Mouse (Mus musculus): Measurements from ENCODE around the gene Sap25. TPM values are rescaled to one million over a fixed set of nuclear protein-coding genes. Genes with fewer than 3 reads are reported as not detected.

Gene Sap25
- polyA plus RNA-seq, 1 experiment from 2014 or later = 2.8 TPM

- Histone ChIP-seq H3K4me3 (ENCODE audit: low read depth, low read length) (no peak overlapping the region), H3K4me2 (ENCODE audit: low read depth, low read length) (no peak overlapping the region), H3K9ac (replicated peaks; ENCODE audit: low read length) (no peak overlapping the region), H3K9me3 (replicated peaks; ENCODE audit: control insufficient read depth, low read length) (no peaks in the 10 kb centered on the region), H3K27me3 (ENCODE audit: control insufficient read depth, insufficient read depth, low read length) (no peaks in the 10 kb centered on the region), H3K4me1 (ENCODE audit: control insufficient read depth, insufficient read depth, low read length) (peaks cover 4% of the 10 kb centered on the region; the same call in 1 of the 2 replicates), H3K27ac (replicated peaks; ENCODE audit: low read depth, low read length) (no peak overlapping the region), H3K36me3 (replicated peaks; ENCODE audit: control insufficient read depth, insufficient read depth, low read depth, low read length) (no peaks in the 10 kb centered on the region)
- 88% methylated on average over 6 of the region's 6 CpGs for WGBS
- DNase-seq (ENCODE audit: low spot score) (no peak), ATAC-seq (replicated peaks; ENCODE audit: insufficient number of reproducible peaks, low FRiP score, low TSS enrichment, low read depth) (no peak)
Observed at GRCm38 (mm10) chr5:137673015-137673414, 31.9 kb downstream of the Sap25 start.

DNA sequence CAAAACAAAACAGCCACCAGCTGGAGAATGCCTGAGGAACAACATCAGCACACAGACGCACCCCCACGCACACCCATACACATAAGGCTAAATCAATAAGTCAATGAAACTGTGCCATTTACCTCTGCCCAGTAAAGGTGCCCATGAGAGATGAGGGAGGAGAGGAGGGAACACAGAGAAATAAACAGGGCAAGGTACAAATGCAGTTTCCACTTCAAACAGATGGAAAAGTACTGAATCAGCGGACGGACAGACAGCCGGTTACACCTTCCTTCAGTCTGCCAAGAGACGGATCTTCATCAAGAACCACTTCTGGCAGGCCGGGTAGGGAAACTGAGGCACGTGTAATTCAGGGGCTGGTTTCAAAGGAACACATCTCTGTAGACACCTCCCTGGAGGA lies 33.7 kb downstream of the Sap25 start:
- no peak overlapping the region for H3K27ac ChIP-seq (replicated peaks; ENCODE audit: low read depth, low read length)
- 93% methylated on average over 8 of the region's 8 CpGs for WGBS
- no peak for DNase-seq (ENCODE audit: low spot score)
- H3K9ac ChIP-seq (replicated peaks; ENCODE audit: low read length) = no peak overlapping the region
- H3K4me1 ChIP-seq (ENCODE audit: control insufficient read depth, insufficient read depth, low read length) = peaks cover 4% of the 10 kb centered on the region; the same call in 1 of the 2 replicates
- H3K27me3 ChIP-seq (ENCODE audit: control insufficient read depth, insufficient read depth, low read length) = no peaks in the 10 kb centered on the region
- ATAC-seq (replicated peaks; ENCODE audit: insufficient number of reproducible peaks, low FRiP score, low TSS enrichment, low read depth) = no peak
- H3K9me3 ChIP-seq (replicated peaks; ENCODE audit: control insufficient read depth, low read length) = no peaks in the 10 kb centered on the region
- H3K4me3 ChIP-seq (ENCODE audit: low read depth, low read length) = no peak overlapping the region
- no peaks in the 10 kb centered on the region for H3K36me3 ChIP-seq (replicated peaks; ENCODE audit: control insufficient read depth, insufficient read depth, low read depth, low read length)
- no peak overlapping the region for H3K4me2 ChIP-seq (ENCODE audit: low read depth, low read length)

DNA sequence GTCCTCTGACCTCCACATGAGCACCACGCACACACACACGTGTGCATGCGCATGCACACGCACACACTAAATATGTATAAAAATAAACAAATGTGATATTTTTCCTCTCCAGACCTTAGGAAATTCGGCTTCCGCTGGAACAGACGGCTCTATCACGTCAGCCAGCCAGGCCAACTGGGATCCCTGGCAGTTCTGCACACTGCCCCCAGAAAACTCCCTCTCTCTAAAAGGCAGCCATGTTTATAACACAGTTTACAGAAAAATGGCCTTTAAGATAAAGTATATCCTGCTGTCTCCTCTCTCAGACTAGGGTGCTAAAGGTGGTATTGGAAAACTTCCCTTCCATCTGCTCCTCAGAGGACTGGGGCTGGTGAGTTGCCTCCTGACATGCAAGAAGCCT lies 36.7 kb downstream of the Sap25 start:
- Histone ChIP-seq H3K4me1 (ENCODE audit: control insufficient read depth, insufficient read depth, low read length) (no peaks in the 10 kb centered on the region), H3K36me3 (replicated peaks; ENCODE audit: control insufficient read depth, insufficient read depth, low read depth, low read length) (no peaks in the 10 kb centered on the region)

DNA sequence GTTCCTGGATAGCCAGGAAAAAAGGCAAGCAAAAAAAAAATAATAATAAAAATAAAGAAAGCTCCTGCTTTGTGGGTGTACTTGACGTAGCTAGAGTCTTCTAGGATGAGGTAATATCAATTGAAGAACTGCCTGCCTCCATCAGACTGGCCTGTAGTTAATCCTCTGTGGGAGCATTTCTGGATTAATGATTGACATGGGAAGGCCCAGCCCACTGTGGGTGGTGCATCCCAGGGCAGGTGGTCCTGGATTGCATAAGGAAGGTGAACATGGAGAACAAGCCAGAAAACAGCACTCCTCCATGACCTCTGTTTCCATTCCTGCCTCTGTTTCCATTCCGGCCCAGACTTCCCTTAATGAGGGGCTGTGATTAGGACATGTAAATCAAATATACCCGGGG lies 37.6 kb downstream of the Sap25 start:
- Histone ChIP-seq H3K27ac (replicated peaks; ENCODE audit: low read depth, low read length) (no peak overlapping the region), H3K9me3 (replicated peaks; ENCODE audit: control insufficient read depth, low read length) (no peaks in the 10 kb centered on the region), H3K4me2 (ENCODE audit: low read depth, low read length) (no peak overlapping the region), H3K4me3 (ENCODE audit: low read depth, low read length) (no peak overlapping the region), H3K4me1 (ENCODE audit: control insufficient read depth, insufficient read depth, low read length) (no peaks in the 10 kb centered on the region), H3K36me3 (replicated peaks; ENCODE audit: control insufficient read depth, insufficient read depth, low read depth, low read length) (no peaks in the 10 kb centered on the region), H3K27me3 (ENCODE audit: control insufficient read depth, insufficient read depth, low read length) (no peaks in the 10 kb centered on the region), H3K9ac (replicated peaks; ENCODE audit: low read length) (no peak overlapping the region)
- ATAC-seq (replicated peaks; ENCODE audit: insufficient number of reproducible peaks, low FRiP score, low TSS enrichment, low read depth) (no peak), DNase-seq (ENCODE audit: low spot score) (no peak)
- WGBS = 87% methylated on average over 3 of the region's 3 CpGs

More for the DNA sequence above, 36.7 kb downstream of the Sap25 start:
- DNase-seq (ENCODE audit: low spot score) = no peak
- WGBS = 92% methylated on average over 8 of the region's 8 CpGs
- no peaks in the 10 kb centered on the region for H3K27me3 ChIP-seq (ENCODE audit: control insufficient read depth, insufficient read depth, low read length)
- H3K9ac ChIP-seq (replicated peaks; ENCODE audit: low read length) = no peak overlapping the region
- H3K4me2 ChIP-seq (ENCODE audit: low read depth, low read length) = no peak overlapping the region
- H3K9me3 ChIP-seq (replicated peaks; ENCODE audit: control insufficient read depth, low read length) = no peaks in the 10 kb centered on the region
- no peak overlapping the region for H3K27ac ChIP-seq (replicated peaks; ENCODE audit: low read depth, low read length)
- H3K4me3 ChIP-seq (ENCODE audit: low read depth, low read length) = no peak overlapping the region
- ATAC-seq (replicated peaks; ENCODE audit: insufficient number of reproducible peaks, low FRiP score, low TSS enrichment, low read depth) = no peak

GRCm38 (mm10) chr5:137679726-137680125 lies 38.6 kb downstream of the Sap25 start:
- Histone ChIP-seq H3K27ac (replicated peaks; ENCODE audit: low read depth, low read length) (no peak overlapping the region), H3K36me3 (replicated peaks; ENCODE audit: control insufficient read depth, insufficient read depth, low read depth, low read length) (no peaks in the 10 kb centered on the region), H3K27me3 (ENCODE audit: control insufficient read depth, insufficient read depth, low read length) (no peaks in the 10 kb centered on the region), H3K4me3 (ENCODE audit: low read depth, low read length) (no peak overlapping the region), H3K4me1 (ENCODE audit: control insufficient read depth, insufficient read depth, low read length) (no peaks in the 10 kb centered on the region), H3K9ac (replicated peaks; ENCODE audit: low read length) (no peak overlapping the region), H3K4me2 (ENCODE audit: low read depth, low read length) (no peak overlapping the region), H3K9me3 (replicated peaks; ENCODE audit: control insufficient read depth, low read length) (no peaks in the 10 kb centered on the region)
- 81% methylated on average over 4 of the region's 4 CpGs for WGBS
- DNase-seq (ENCODE audit: low spot score) = no peak
- ATAC-seq (replicated peaks; ENCODE audit: insufficient number of reproducible peaks, low FRiP score, low TSS enrichment, low read depth) = no peak

DNA sequence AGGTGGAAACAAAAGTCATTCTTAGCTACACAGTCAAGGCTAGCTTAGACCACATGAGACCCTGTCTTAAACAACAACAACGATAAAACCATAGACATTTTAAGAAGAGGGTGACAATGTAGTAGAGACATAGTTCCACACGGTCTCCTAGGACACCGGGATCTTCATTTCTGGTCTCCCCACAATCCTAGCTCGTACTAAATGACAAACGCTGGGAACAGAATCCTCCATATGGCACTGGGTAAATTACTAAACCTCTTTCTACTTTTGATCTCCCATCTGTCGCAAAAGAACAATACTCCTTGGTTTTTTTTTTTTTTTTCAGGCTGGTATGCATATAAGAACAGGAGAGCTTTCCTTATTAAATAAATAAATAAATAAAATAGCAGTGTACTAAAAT lies 41.4 kb downstream of the Sap25 start:
- no peak overlapping the region for H3K9ac ChIP-seq (replicated peaks; ENCODE audit: low read length)
- H3K4me1 ChIP-seq (ENCODE audit: control insufficient read depth, insufficient read depth, low read length) = no peaks in the 10 kb centered on the region
- H3K4me3 ChIP-seq (ENCODE audit: low read depth, low read length) = no peak overlapping the region
- DNase-seq (ENCODE audit: low spot score) = no peak
- no peak for ATAC-seq (replicated peaks; ENCODE audit: insufficient number of reproducible peaks, low FRiP score, low TSS enrichment, low read depth)
- H3K4me2 ChIP-seq (ENCODE audit: low read depth, low read length) = no peak overlapping the region
- 92% methylated on average over 6 of the region's 6 CpGs for WGBS
- H3K36me3 ChIP-seq (replicated peaks; ENCODE audit: control insufficient read depth, insufficient read depth, low read depth, low read length) = no peaks in the 10 kb centered on the region
- H3K27me3 ChIP-seq (ENCODE audit: control insufficient read depth, insufficient read depth, low read length) = no peaks in the 10 kb centered on the region
- H3K9me3 ChIP-seq (replicated peaks; ENCODE audit: control insufficient read depth, low read length) = no peaks in the 10 kb centered on the region
- no peak overlapping the region for H3K27ac ChIP-seq (replicated peaks; ENCODE audit: low read depth, low read length)

DNA sequence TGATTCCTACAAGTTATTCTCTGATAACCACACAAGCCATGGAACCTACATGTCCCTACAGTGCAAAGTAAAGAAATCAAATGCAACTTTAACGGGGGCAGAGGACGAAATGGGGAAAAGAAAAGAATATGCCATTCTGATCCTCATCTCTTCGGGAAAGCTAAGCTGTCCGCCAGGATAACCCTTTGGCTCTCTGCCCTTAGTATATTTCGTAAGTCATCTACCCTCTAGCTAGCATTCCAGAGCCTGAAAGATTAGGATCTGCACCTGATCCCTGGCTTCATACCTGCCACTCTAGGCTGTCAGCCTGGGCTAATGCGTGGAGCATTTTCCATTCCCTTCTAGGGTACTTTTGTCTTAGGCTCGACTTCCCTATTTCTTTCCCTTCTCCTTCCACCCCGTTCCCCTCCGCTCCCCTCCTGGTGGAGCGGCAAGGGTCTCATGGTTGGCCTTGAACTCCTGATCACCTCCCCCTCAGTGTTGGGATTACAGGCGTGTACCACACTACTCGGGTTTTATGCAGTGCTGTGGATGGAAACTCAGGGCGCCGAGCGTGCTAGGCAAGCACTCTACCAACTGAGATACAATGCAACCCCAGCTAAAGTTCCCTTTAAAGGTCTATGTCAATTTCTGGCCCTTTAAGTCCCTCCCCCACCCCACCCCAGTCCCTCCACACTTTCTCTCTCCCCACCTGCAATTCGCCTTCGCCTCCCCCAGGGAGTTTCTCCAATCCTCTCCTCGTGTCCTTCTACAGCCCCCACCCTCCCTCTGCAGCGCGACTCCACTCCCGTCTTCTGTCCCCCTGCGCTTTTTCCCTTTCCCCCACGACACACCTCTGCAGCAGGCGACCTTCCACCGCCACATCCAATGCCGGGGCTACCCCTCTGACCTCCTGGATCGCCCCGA lies 42.5 kb downstream of the Sap25 start:
- H3K9me3 ChIP-seq (replicated peaks; ENCODE audit: control insufficient read depth, low read length) = no peaks in the 10 kb centered on the region
- H3K36me3 ChIP-seq (replicated peaks; ENCODE audit: control insufficient read depth, insufficient read depth, low read depth, low read length) = no peaks in the 10 kb centered on the region
- H3K4me1 ChIP-seq (ENCODE audit: control insufficient read depth, insufficient read depth, low read length) = no peaks in the 10 kb centered on the region
- 14% methylated on average over 28 of the region's 28 CpGs for WGBS
- no peaks in the 10 kb centered on the region for H3K27me3 ChIP-seq (ENCODE audit: control insufficient read depth, insufficient read depth, low read length)
- peak overlapping the region; percentile 91 for H3K4me2 ChIP-seq (ENCODE audit: low read depth, low read length)
- ATAC-seq (replicated peaks; ENCODE audit: insufficient number of reproducible peaks, low FRiP score, low TSS enrichment, low read depth) (peak; percentile 21; the same call in 1 of the 2 replicates), DNase-seq (ENCODE audit: low spot score) (peak; percentile 15)
- H3K4me3 ChIP-seq (ENCODE audit: low read depth, low read length) = peak overlapping the region; percentile 70
- H3K9ac ChIP-seq (replicated peaks; ENCODE audit: low read length) = peak overlapping the region; percentile 74
- peak overlapping the region; percentile 28; the same call in 1 of the 2 replicates for H3K27ac ChIP-seq (replicated peaks; ENCODE audit: low read depth, low read length)
